Mouse (Mus musculus) layer of hippocampus, adult 2 months (tissue): ENCODE measurements around the gene Jmjd1c. TPM values are rescaled to one million over a fixed set of nuclear protein-coding genes. Genes with fewer than 3 reads are reported as not detected.
A peak's percentile ranks its signal among the peaks of the same experiment; 100 is the strongest.

ENCODE experiments used
- DNase-seq, 2 experiments: peaks; one replicate each; pipeline ENCODE4 v3.0.0; 2022; ENCODE audit warnings: low spot score in 2 of 2
- H3K27ac ChIP-seq: fragments of 200-600 bp; 2 replicates; pipeline ENCODE4 v1.8.1; 2022
- H3K4me3 ChIP-seq: fragments of 200-600 bp; 2 replicates; pipeline ENCODE4 v1.8.1; 2022; ENCODE audit warnings: mild to moderate bottlenecking
- CTCF ChIP-seq: fragments of 200-600 bp; conservative IDR thresholded peaks from 2 replicates; pipeline ENCODE4 v1.8.1; 2022; ENCODE audit warnings: antibody characterized with exemption, mild to moderate bottlenecking, moderate library complexity
- total RNA-seq, 2 experiments: library from RNA; stranded (reverse); gene quantifications; 2 replicates each; pipeline ENCODE4 v1.2.3; 2021

Gene Jmjd1c
- total RNA-seq, 2 experiments from 2014 or later = 106 to 111 TPM

DNA sequence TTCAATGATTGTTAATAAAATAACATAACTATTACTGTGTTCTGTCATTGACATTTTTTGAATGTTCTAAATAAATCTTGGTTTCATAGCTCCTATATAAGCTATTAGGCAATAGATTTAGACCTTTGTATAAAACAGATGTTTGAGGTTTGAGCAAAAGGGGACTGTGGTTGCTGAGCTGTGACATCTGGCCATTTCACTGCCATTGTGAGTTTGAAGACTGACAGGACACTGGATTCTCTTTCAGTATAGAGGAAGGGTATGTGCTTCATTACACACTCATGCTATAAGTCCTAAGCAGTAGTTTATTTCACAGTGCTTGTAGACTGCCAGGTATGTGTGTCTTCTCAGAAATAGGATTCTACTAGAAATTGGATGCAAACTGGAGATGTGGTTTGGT, 105.8 kb downstream of the Jmjd1c start:
- Histone ChIP-seq H3K4me3 (no peak overlapping the region), H3K27ac (no peak overlapping the region)
- no peak for DNase-seq
- no peak for TF ChIP-seq CTCF

- H3K27ac ChIP-seq = no peak overlapping the region
- H3K4me3 ChIP-seq = no peak overlapping the region
- TF ChIP-seq CTCF = no peak
- DNase-seq = no peak
Observed at GRCm38 (mm10) chr10:67202470-67202869, 106.5 kb downstream of the Jmjd1c start.

DNA sequence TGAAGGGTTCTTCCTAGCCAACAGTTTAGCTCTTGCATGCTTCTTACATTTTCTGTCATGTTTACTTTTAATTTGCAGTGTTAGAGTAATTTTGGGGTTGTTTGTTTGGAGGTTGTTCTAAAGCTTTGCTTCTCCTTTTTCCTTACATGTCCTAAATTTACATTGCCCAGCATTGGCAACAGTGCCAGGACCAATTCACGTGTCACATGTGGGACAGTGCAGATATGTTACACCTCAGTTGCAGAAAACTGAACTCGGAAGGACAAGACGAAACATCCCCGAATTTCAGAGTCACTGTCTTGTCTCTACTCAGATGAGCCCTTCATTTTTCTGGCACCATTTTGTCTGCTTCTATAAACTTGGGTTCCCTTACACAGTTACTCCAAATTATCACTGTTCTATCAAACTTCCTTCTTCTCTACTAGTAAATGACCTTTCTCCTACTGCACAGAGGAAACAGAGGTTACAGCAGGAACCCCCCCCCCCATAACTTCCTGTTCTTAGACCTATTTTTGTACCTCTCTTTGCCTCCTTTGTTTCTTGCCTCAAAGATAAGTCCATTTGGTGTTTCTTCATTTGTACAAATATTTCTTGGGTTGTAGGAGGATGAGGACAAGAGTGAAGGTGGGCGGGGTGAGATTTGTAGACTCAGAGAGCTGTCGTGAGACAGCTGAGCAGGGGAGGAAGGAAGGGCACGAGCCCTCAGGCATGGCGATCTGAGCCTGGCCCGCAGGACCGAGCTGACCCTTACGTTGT, 108.9 kb downstream of the Jmjd1c start:
- Histone ChIP-seq H3K27ac (peak overlapping the region; percentile 9; the same call in 1 of the 2 replicates), H3K4me3 (no peak overlapping the region)
- TF ChIP-seq CTCF = no peak
- no peak for DNase-seq

DNA sequence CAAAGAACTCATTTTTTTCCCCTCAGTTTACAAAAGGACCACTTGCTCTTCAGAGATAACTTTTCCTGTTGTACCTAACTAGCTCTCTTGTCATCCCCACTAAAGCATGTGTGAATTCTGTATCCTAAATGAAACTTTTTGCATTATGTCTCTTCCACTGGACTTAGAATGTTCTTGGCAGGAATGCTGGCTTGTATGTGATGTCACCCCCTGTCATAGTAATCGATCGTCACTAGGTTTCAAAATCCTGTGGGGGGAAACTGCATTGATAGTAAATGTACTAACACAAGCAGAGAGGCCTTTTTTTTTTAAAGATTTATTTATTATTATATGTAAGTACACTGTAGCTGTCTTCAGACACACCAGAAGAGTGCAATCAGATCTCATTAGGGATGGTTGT, 112.0 kb downstream of the Jmjd1c start:
- Histone ChIP-seq H3K27ac (no peak overlapping the region), H3K4me3 (no peak overlapping the region)
- no peak for DNase-seq
- no peak for TF ChIP-seq CTCF

- no peak for TF ChIP-seq CTCF
- no peak for DNase-seq
- H3K27ac ChIP-seq = peak overlapping the region; percentile 15; the same call in 1 of the 2 replicates
- H3K4me3 ChIP-seq = no peak overlapping the region
Observed at GRCm38 (mm10) chr10:67209916-67210675, 114.2 kb downstream of the Jmjd1c start.

GRCm38 (mm10) chr10:67212031-67212430, 116.1 kb downstream of the Jmjd1c start:
- no peak for TF ChIP-seq CTCF
- DNase-seq = no peak
- no peak overlapping the region for H3K27ac ChIP-seq
- H3K4me3 ChIP-seq = no peak overlapping the region

DNA sequence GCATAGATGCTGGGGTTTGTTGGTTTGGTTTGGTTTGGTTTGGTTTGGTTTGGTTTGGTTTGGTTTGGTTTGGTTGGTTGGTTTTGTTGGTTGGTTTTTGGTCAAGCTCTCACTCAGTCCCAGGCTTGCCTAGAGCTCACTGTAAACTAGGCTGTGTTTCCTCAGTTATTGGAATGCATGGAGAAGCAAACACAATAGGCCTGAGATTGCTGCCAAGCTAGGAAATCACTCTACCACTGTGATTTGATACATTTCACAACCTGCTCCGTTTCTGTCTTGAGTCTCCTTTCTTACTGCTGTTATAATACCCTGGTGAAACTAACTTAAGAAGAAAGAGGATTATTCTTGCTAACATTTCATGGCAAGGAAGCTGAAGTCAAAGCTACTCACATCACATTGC, 117.8 kb downstream of the Jmjd1c start:
- DNase-seq = no peak
- TF ChIP-seq CTCF = no peak
- Histone ChIP-seq H3K27ac (peak overlapping the region; percentile 29; the same call in 1 of the 2 replicates), H3K4me3 (no peak overlapping the region)

DNA sequence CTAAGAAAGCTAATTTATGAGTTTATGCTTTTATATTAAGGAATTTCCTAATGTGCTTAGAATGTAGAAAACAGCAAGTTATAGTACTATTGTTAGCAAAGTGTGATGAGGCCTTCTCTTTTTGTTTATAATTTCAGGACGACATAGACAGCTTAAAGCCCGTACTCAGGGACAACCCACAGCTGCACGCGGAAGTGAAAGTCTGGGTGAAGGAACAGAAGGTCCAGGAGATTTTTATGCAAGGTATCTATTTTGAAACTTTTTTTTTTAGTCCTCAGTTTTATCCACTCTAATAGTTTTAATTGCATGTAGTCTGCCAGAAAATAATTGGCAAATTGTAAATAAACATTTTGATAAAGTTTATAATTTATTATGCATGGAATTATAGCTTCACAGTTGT, 119.2 kb downstream of the Jmjd1c start:
- Histone ChIP-seq H3K27ac (peak overlapping the region; percentile 4; the same call in 1 of the 2 replicates), H3K4me3 (no peak overlapping the region)
- no peak for DNase-seq
- no peak for TF ChIP-seq CTCF

DNA sequence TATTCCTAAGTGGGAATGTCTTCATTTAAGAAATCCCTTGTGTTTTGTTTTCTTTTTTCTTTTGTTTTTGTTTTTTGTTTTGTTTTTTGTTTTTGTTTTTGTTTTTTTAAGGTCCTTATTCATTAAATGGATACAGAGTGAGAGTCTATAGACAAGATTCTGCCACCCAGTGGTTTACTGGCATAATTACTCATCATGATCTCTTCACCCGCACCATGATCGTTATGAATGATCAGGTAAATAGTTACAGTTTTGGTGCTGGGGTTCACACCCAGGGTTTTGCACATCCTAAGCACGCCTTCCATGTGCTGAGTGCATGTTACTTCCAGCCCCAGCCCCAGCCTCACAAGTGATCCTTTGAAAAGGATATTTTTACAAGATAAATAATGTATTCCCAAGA, 120.9 kb downstream of the Jmjd1c start:
- H3K4me3 ChIP-seq = no peak overlapping the region
- peak overlapping the region; percentile 8 for H3K27ac ChIP-seq
- no peak for DNase-seq
- TF ChIP-seq CTCF = peak; percentile 80

DNA sequence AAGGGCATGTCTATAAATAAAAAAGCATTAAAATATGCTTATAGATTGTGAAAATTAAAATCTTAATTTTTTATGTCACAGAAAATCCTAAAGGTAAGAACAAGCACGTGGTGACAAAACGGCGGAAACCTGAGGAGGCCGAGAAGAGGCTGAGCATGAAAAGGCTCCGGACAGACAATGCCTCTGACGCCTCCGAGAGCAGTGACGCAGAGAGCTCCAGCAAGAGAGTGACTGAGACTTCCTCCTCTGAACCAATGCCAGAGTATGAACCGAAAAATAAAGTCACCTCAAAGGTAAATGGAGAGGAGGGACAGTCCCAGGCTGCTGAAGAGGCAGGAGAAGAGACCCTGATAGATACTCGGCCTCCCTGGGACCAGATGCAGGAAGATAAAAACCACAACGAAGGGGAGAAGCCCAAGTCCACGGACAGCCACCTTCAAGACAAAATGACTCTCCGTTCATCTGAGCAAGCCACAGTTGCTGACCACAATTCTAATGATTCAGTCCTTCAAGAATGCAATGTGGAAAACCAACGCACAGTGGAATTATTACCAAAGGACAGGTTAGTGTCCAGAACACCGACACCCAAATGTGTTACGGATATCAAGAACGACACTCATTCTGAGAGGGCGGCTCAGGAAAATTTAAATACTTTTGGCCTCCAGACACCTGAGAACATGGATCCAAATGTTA, 123.1 kb downstream of the Jmjd1c start:
- no peak for DNase-seq
- H3K4me3 ChIP-seq = no peak overlapping the region
- no peak for TF ChIP-seq CTCF
- no peak overlapping the region for H3K27ac ChIP-seq

DNA sequence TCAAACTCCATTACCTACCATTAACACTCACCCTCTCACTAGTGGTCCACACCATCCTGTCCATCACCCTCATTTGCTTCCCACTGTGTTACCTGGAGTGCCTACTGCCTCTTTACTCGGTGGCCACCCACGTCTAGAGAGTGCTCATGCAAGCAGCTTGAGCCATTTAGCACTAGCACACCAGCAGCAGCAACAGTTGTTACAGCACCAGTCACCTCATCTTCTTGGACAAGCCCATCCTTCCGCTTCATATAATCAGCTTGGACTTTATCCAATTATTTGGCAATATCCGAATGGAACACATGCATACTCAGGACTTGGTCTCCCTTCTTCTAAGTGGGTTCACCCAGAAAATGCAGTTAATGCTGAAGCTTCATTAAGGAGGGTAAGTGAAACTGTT, 124.3 kb downstream of the Jmjd1c start:
- Histone ChIP-seq H3K4me3 (no peak overlapping the region), H3K27ac (no peak overlapping the region; the same call in 1 of the 2 replicates)
- TF ChIP-seq CTCF = no peak
- no peak for DNase-seq

DNA sequence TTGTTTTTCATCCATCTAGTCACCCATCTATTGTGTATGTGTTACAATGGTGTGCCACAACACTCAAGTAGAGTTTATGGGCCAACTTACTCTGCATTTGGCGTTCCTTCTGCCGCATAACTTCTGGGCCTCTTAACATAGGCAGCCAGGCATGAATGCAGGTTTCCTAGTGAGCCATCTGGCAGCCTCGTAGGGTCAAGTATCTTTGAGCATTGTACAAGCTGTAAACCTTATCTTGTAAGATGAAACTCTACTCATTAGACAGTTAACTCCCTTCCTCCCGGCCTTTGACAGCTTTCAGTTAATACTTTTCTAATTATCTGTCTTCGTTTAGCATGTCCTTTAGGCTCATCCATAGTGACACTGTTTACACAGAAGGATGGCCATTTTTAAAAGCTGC, 125.4 kb downstream of the Jmjd1c start:
- H3K27ac ChIP-seq = 0 out of 2 replicates have a peak overlapping the region, but pooled peaks have one; percentile 3
- DNase-seq = no peak
- no peak overlapping the region for H3K4me3 ChIP-seq
- no peak for TF ChIP-seq CTCF

DNA sequence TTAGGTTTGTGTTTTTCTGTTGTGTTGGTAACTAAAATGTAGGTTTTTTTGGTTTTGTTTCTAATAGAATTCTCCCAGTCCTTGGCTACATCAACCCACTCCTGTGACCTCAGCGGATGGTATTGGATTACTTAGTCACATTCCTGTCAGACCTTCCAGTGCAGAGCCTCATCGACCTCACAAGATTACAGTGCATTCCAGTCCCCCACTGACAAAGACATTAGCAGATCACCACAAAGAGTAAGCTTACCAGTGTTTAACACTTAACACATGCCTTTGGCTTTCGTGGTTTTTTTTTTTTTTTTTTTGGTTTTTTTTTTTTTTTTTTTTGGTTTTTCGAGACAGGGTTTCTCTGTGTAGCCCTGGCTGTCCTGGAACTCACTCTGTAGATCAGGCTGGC, 128.0 kb downstream of the Jmjd1c start:
- H3K4me3 ChIP-seq = no peak overlapping the region
- no peak overlapping the region for H3K27ac ChIP-seq
- DNase-seq = no peak
- no peak for TF ChIP-seq CTCF

- TF ChIP-seq CTCF = no peak
- Histone ChIP-seq H3K4me3 (no peak overlapping the region), H3K27ac (peak overlapping the region; percentile 78)
- no peak for DNase-seq
Observed at GRCm38 (mm10) chr10:67225528-67225927, 129.6 kb downstream of the Jmjd1c start.
